Mouse (Mus musculus) myocyte (in vitro differentiated cells): Measurements from ENCODE around the gene Wdr95.

Experiments
- SRF ChIP-seq: IDR thresholded peaks from one replicate; pipeline ENCODE4 v1.6.1; 2011; ENCODE audit warnings: low read depth; ENCODE audit not compliant: control insufficient read depth, insufficient read length
- TCF12 ChIP-seq: IDR thresholded peaks from one replicate; pipeline ENCODE4 v1.6.1; 2011; ENCODE audit warnings: mild to moderate bottlenecking, control low read depth; ENCODE audit not compliant: poor library complexity, insufficient read depth, severe bottlenecking

GRCm38 (mm10) chr5:149526467-149526951, 2.0 kb upstream of the Wdr95 start:
- no peak for TF ChIP-seq TCF12
- no peak for TF ChIP-seq SRF
